8 mouse cellular contexts compared by ENCODE assay signal in genomic region chr15:11038476-11038875, GRCm38 (mm10). TPM values are rescaled to one million over a fixed set of nuclear protein-coding genes. Genes with fewer than 3 reads are reported as not detected.
DNase-seq lines count a peak whose midpoint lies in the region; ATAC-seq and TF ChIP-seq lines count a peak whose summit lies in the region.

No protein-coding gene starts in this region.

- H3K9me3 ChIP-seq in forebrain, postnatal 0 days (ENCODE audit: low read length), result no peaks in the 10 kb centered on the region
- H3K9me3 ChIP-seq in forebrain, embryonic 15.5 days, result no peaks in the 10 kb centered on the region

- ATAC-seq in forebrain, postnatal 0 days, result no peak
- no peak for ATAC-seq in forebrain, embryonic 15.5 days (replicated peaks)
- no peak for ATAC-seq in activated CD4-positive, CD25-positive, alpha-beta regulatory T cell, adult 4 months

- no peak overlapping the region for H3K27ac ChIP-seq in forebrain, postnatal 0 days (ENCODE audit: low read depth, low read length)
- H3K27ac ChIP-seq in forebrain, embryonic 15.5 days (replicated peaks), result no peak overlapping the region

- 0 out of 2 replicates have a peak overlapping the region, but pooled peaks have one; percentile 1 for H3K4me2 ChIP-seq in forebrain, postnatal 0 days (ENCODE audit: low read depth)
- H3K4me2 ChIP-seq in forebrain, embryonic 15.5 days (replicated peaks), result no peak overlapping the region

- no peaks in the 10 kb centered on the region for H3K36me3 ChIP-seq in forebrain, postnatal 0 days (ENCODE audit: insufficient read depth)
- no peaks in the 10 kb centered on the region for H3K36me3 ChIP-seq in forebrain, embryonic 15.5 days

- H3K27me3 ChIP-seq in forebrain, postnatal 0 days (ENCODE audit: insufficient read depth, low read length), result peaks cover 38% of the 10 kb centered on the region
- H3K27me3 ChIP-seq in forebrain, embryonic 15.5 days, result peaks cover 42% of the 10 kb centered on the region

- 1% methylated on average over 12 of the region's 12 CpGs for WGBS in forebrain, postnatal 0 days
- 3% methylated on average over 12 of the region's 12 CpGs for WGBS in forebrain, embryonic 15.5 days

- peaks cover 6% of the 10 kb centered on the region; the same call in 1 of the 2 replicates for H3K4me1 ChIP-seq in forebrain, postnatal 0 days (ENCODE audit: insufficient read depth)
- H3K4me1 ChIP-seq in forebrain, embryonic 15.5 days, result peaks cover 22% of the 10 kb centered on the region

- DNase-seq in forebrain, postnatal 0 days, result peak; percentile 81
- DNase-seq in thymus, postnatal 0 days (ENCODE audit: low spot score), result peak; percentile 27
- no peak for DNase-seq in thymus, postnatal 14 days
- DNase-seq in cerebellum, postnatal 4 days (ENCODE audit: low spot score in 2 of 2), result peak; percentile 32 to 64
- peak; percentile 52 for DNase-seq in induced T-regulatory cell, adult 2 months (ENCODE audit: low read depth)
- peak; percentile 59 for DNase-seq in lung, postnatal 14 days

- peak; percentile 78 for TF ChIP-seq CTCF in forebrain, postnatal 0 days (IDR thresholded peaks at IDR 0.05; ENCODE audit: low read depth)

- H3K4me3 ChIP-seq in forebrain, postnatal 0 days (ENCODE audit: low read depth, low read length), result no peak overlapping the region
- no peak overlapping the region for H3K4me3 ChIP-seq in forebrain, embryonic 15.5 days

- no peak overlapping the region for H3K9ac ChIP-seq in forebrain, postnatal 0 days
- H3K9ac ChIP-seq in forebrain, embryonic 15.5 days (replicated peaks), result no peak overlapping the region

RNA-seq across cellular contexts. Expression of gene Rxfp3, which starts 0.7 kb away (rescaled TPM):
- 3.8 and 5.3 TPM in 2 replicates for total RNA-seq in forebrain, postnatal 0 days (2014; rRNA removed)
- polyA plus RNA-seq in forebrain, postnatal 0 days (2015; fragmentation: Nextera tagmentation; extraction: Ambion mirVana), result 1.4 and 3.7 TPM in 2 replicates
- polyA plus RNA-seq in forebrain, embryonic 15.5 days (2015; fragmentation: Nextera tagmentation; extraction: Ambion mirVana), result 1.8 and 2.1 TPM in 2 replicates
- polyA plus RNA-seq in thymus, postnatal 0 days (2015; fragmentation: Nextera tagmentation; extraction: Ambion mirVana), result 0.03 and 0.04 TPM in 2 replicates
- not detected for polyA plus RNA-seq in activated CD4-positive, CD25-positive, alpha-beta regulatory T cell, adult 4 months (2017; shearing (Covaris generic))

RNA-seq across cellular contexts. Expression of gene Adamts12, which starts 26.1 kb away (rescaled TPM):
- 4.0 and 5.4 TPM in 2 replicates for total RNA-seq in forebrain, postnatal 0 days (2014; rRNA removed)
- polyA plus RNA-seq in forebrain, postnatal 0 days (2015; fragmentation: Nextera tagmentation; extraction: Ambion mirVana), result 0.34 and 0.58 TPM in 2 replicates
- 0.74 and 1.0 TPM in 2 replicates for polyA plus RNA-seq in forebrain, embryonic 15.5 days (2015; fragmentation: Nextera tagmentation; extraction: Ambion mirVana)
- polyA plus RNA-seq in thymus, postnatal 0 days (2015; fragmentation: Nextera tagmentation; extraction: Ambion mirVana), result 0.39 and 0.48 TPM in 2 replicates
- polyA plus RNA-seq in activated CD4-positive, CD25-positive, alpha-beta regulatory T cell, adult 4 months (2017; shearing (Covaris generic)), result under 1 TPM in 1 of 2 experiments, not detected in 1; 0.08 TPM

RNA-seq across cellular contexts. Expression of gene Slc45a2, which starts 38.0 kb away (rescaled TPM):
- total RNA-seq in forebrain, postnatal 0 days (2014; rRNA removed), result 0.15 TPM in 1 of 2 replicates, not detected in the other
- polyA plus RNA-seq in forebrain, postnatal 0 days (2015; fragmentation: Nextera tagmentation; extraction: Ambion mirVana), result 0.10 TPM in 1 of 2 replicates, not detected in the other
- polyA plus RNA-seq in forebrain, embryonic 15.5 days (2015; fragmentation: Nextera tagmentation; extraction: Ambion mirVana), result 0.11 TPM in 1 of 2 replicates, not detected in the other
- 0.05 and 0.13 TPM in 2 replicates for polyA plus RNA-seq in thymus, postnatal 0 days (2015; fragmentation: Nextera tagmentation; extraction: Ambion mirVana)
- not detected for polyA plus RNA-seq in activated CD4-positive, CD25-positive, alpha-beta regulatory T cell, adult 4 months (2017; shearing (Covaris generic))

RNA-seq across cellular contexts. Expression of gene Amacr, which starts 56.9 kb away (rescaled TPM):
- total RNA-seq in forebrain, postnatal 0 days (2014; rRNA removed), result 7.7 and 10.6 TPM in 2 replicates
- polyA plus RNA-seq in forebrain, postnatal 0 days (2015; fragmentation: Nextera tagmentation; extraction: Ambion mirVana), result 7.7 and 10.3 TPM in 2 replicates
- 7.9 and 11.0 TPM in 2 replicates for polyA plus RNA-seq in forebrain, embryonic 15.5 days (2015; fragmentation: Nextera tagmentation; extraction: Ambion mirVana)
- 8.1 and 8.8 TPM in 2 replicates for polyA plus RNA-seq in thymus, postnatal 0 days (2015; fragmentation: Nextera tagmentation; extraction: Ambion mirVana)
- polyA plus RNA-seq in activated CD4-positive, CD25-positive, alpha-beta regulatory T cell, adult 4 months (2017; shearing (Covaris generic)), result 1 to 10 TPM; 2.4 to 2.9 TPM
